Mouse (Mus musculus) E14TG2a.4 (cell line): Measurements from ENCODE around the gene Taf1b.
"Not testable (repeated sequence)": the region's sequence is repeated elsewhere in the genome, so short reads cannot be mapped to it uniquely, and the experiment has no call there.

Experiments
- CTCF ChIP-seq: conservative IDR thresholded peaks from 2 replicates; pipeline ENCODE4 v1.5.1; 2014; ENCODE audit warnings: low read length
- NANOG ChIP-seq: IDR thresholded peaks from 2 replicates; pipeline ENCODE4 v1.6.1; 2014; ENCODE audit warnings: borderline replicate concordance, low read length, mixed read lengths
- POU5F1 ChIP-seq: IDR thresholded peaks from 2 replicates; pipeline ENCODE4 v1.6.1; 2014; ENCODE audit warnings: low read length, borderline replicate concordance

DNA sequence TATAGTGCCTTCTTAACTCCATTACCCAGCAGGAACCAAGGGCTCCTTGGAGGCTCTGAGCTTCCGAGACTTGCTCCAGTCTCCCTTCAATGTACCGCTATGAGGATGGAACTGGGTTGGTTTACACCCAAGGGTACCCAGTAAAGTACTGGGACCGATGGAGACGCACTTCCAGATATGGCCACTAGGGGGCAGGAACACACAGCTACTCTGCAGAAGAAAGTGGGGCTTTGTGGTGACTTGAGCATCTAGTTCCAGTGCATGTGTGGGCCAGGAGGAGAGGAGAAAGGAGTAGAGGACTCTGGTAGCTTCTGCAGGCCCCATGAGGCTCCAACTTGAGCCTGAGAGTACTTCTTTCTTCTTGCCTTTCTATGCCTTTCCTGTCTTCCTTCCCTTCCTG, 36.0 kb upstream of the Taf1b start:
- peak; percentile 79 for TF ChIP-seq CTCF
- not testable (repeated sequence) for TF ChIP-seq POU5F1, NANOG
